39 mouse cellular contexts compared by ENCODE assay signal in the genomic region with DNA sequence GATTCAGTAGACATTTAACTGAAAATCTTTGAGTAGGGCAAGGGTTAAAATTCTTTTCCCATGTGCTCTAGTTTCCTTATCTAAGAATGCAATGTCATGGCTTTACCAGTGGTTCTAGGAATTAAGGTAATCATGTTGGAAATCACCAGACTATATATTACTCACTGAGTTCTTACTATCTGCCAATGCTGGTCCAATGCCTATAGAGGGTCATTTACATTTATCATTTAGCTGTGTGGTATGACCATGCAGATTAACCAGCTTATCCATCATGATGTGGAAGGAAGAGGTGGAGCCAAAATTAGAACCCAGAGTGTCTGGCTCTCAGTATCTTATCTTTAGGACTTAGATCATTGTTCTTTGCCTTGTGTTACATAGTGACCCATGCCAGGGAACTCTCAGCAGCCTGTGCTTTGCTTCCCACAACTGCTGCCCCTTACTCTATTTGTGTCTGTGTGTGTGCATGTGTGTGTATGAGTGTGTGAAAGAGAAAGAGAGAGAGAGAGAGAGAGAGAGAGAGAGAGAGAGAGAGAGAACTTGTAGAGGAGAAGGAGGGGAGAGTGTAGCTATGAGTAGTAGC. TPM values are rescaled to one million over a fixed set of nuclear protein-coding genes. Genes with fewer than 3 reads are reported as not detected.
"Had no signal": no experiment of that assay in that cellular context is flagged by ENCODE, and none has a peak within 500 bp of the region (broad histone marks: within the 10 kb centered on the region; RNA-seq: fewer than 3 reads in every experiment).

No protein-coding gene starts in this region.

- H3K4me2 ChIP-seq: heart, embryonic 13.5 days; hindbrain, embryonic 13.5 days; hindbrain, embryonic 15.5 days; kidney, embryonic 15.5 days; limb, embryonic 13.5 days; limb, embryonic 15.5 days; liver, embryonic 12.5 days had no signal

- H3K9ac ChIP-seq: heart, embryonic 13.5 days; hindbrain, embryonic 13.5 days; hindbrain, embryonic 15.5 days; kidney, embryonic 15.5 days; limb, embryonic 13.5 days; limb, embryonic 15.5 days; liver, embryonic 12.5 days; liver, embryonic 14.5 days had no signal

- H3K27ac ChIP-seq: gastrocnemius, adult 2 months; heart, embryonic 10.5 days; heart, embryonic 13.5 days; hindbrain, embryonic 13.5 days; hindbrain, embryonic 15.5 days; kidney, embryonic 15.5 days; kidney, postnatal 0 days; layer of hippocampus, adult 2 months; limb, embryonic 13.5 days; limb, embryonic 15.5 days; liver, embryonic 12.5 days; liver, embryonic 14.5 days had no signal

- H3K4me1 ChIP-seq: hindbrain, embryonic 13.5 days; hindbrain, embryonic 15.5 days; kidney, embryonic 15.5 days; limb, embryonic 13.5 days; limb, embryonic 15.5 days; liver, embryonic 12.5 days had no signal

- H3K9me3 ChIP-seq: heart, embryonic 10.5 days; heart, embryonic 13.5 days; hindbrain, embryonic 13.5 days; hindbrain, embryonic 15.5 days; kidney, embryonic 15.5 days; limb, embryonic 13.5 days; limb, embryonic 15.5 days; liver, embryonic 12.5 days had no signal

- H3K36me3 ChIP-seq: heart, embryonic 10.5 days; heart, embryonic 13.5 days; hindbrain, embryonic 13.5 days; hindbrain, embryonic 15.5 days; kidney, embryonic 15.5 days; limb, embryonic 13.5 days; limb, embryonic 15.5 days; liver, embryonic 12.5 days had no signal

- DNase-seq: gastrocnemius, adult 2 months; gastrocnemius, postnatal 10 days; gastrocnemius, postnatal 36 days; heart, adult 18-20 months; kidney, adult 11 months; kidney, adult 2 months; kidney, adult 9 months; kidney, postnatal 25 days; kidney, postnatal 4 days; layer of hippocampus, postnatal 36 days; left cerebral cortex, postnatal 4 days had no signal

- ATAC-seq: forebrain, embryonic 16.5 days; inflammation-experienced regulatory T-cells, adult 6 months; liver, embryonic 12.5 days had no signal

- H3K4me3 ChIP-seq: gastrocnemius, adult 2 months; heart, embryonic 10.5 days; heart, embryonic 13.5 days; hindbrain, embryonic 13.5 days; hindbrain, embryonic 15.5 days; kidney, embryonic 15.5 days; layer of hippocampus, adult 2 months; limb, embryonic 13.5 days; limb, embryonic 15.5 days; liver, embryonic 12.5 days had no signal

- H3K27me3 ChIP-seq: heart, embryonic 13.5 days; hindbrain, embryonic 13.5 days; hindbrain, embryonic 15.5 days; kidney, embryonic 15.5 days; limb, embryonic 13.5 days; limb, embryonic 15.5 days; liver, embryonic 12.5 days had no signal

RNA-seq across cellular contexts. Expression of gene Gm9972, which starts 12.3 kb away (rescaled TPM):
- total RNA-seq: gastrocnemius, adult 2 months; gastrocnemius, postnatal 10 days; gastrocnemius, postnatal 36 days; heart, adult 18-20 months; heart, adult 8-10 months; heart, postnatal 10 days; heart, postnatal 25 days; hematopoietic stem cell, adult 5-6 weeks; layer of hippocampus, adult 2 months; layer of hippocampus, postnatal 14 days; layer of hippocampus, postnatal 36 days; left cerebral cortex, adult 18-20 months; left cerebral cortex, adult 8-10 months; left cerebral cortex, postnatal 10 days; left cerebral cortex, postnatal 25 days; left cerebral cortex, postnatal 4 days; liver, adult 2 months had no signal
- polyA plus RNA-seq: forebrain, embryonic 16.5 days; frontal cortex, adult 2 months; gonadal fat pad, adult 2 months; heart, embryonic 10.5 days; heart, embryonic 13.5 days; hindbrain, embryonic 11.5 days; hindbrain, embryonic 15.5 days; inflammation-experienced regulatory T-cells, adult 6 months; kidney, adult 2 months; kidney, embryonic 15.5 days; kidney, postnatal 0 days; limb, embryonic 11.5 days; liver, adult 2 months; liver, embryonic 12.5 days; liver, embryonic 14.5 days; liver, embryonic 16.5 days had no signal
